In the genomic region with DNA sequence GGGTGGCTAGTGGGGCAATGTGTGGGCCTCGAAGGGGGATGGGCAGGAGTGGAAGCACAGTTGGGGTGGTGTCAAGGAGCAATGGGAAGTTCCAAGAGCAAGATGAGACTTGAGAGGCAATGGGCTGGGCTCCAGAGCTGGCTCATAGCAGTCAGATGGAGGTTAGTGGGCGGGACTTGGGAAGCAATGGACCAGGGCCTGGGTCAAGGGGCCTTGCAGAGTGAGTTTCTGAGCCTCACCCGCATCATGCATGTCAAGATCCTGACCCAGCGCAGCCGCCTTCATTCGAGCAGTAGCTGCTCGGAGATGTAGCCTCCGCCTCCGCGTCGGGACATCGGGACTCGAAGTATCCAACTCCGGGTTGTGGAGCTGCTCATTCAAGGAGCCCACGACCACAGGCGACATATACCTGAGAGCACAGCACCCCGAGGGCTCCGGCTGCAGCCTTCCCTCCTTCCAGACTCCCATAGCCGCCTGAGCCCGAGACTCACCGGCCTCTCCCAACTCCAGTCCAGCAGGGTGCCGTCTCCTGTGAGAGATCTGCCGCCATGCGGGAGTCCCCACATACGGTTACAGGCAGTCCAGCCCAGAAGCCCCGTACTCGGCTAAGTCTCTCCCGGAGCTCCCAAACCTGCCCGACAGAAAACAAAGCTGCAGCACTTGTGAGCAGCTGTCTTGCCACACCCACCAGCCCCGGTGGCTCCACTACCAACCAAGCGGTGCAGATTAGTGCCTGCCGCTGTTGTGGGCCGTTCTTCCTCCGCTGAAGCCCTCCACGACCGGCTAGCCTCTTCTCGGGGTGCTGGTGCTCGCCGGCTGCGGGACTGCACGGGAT, we compare ENCODE assay signal across 9 mouse cellular contexts. TPM values are rescaled to one million over a fixed set of nuclear protein-coding genes. Genes with fewer than 3 reads are reported as not detected.
DNase-seq lines count a peak whose midpoint lies in the region; ATAC-seq lines count a peak whose summit lies in the region.
"Had no signal": no experiment of that assay in that cellular context is flagged by ENCODE, and none has a peak within 500 bp of the region (broad histone marks: within the 10 kb centered on the region; RNA-seq: fewer than 3 reads in every experiment).

No protein-coding gene starts in this region.

- no peaks in the 10 kb centered on the region for H3K9me3 ChIP-seq in heart, embryonic 15.5 days (replicated peaks)
- H3K9me3 ChIP-seq in forebrain, embryonic 14.5 days (replicated peaks; ENCODE audit: control insufficient read depth, low read length): 0 out of 2 replicates have a peak, but pooled peaks cover 2% of the 10 kb centered on the region

- H3K4me2 ChIP-seq in heart, embryonic 15.5 days: peak overlapping the region; percentile 60
- peak overlapping the region; percentile 73 for H3K4me2 ChIP-seq in forebrain, embryonic 14.5 days (ENCODE audit: low read length)

- H3K4me3 ChIP-seq in heart, embryonic 15.5 days: peak overlapping the region; percentile 32
- peak overlapping the region; percentile 37 for H3K4me3 ChIP-seq in forebrain, embryonic 14.5 days (ENCODE audit: low read depth, low read length)

- ATAC-seq in heart, embryonic 15.5 days (replicated peaks; ENCODE audit: insufficient number of reproducible peaks, insufficient read depth, low FRiP score, low read depth): no peak
- ATAC-seq in forebrain, embryonic 14.5 days: no peak
- ATAC-seq in cerebellum, adult (ENCODE audit: insufficient number of reproducible peaks, low FRiP score, low TSS enrichment): no peak

- DNase-seq in heart, adult 8-10 months (ENCODE audit: low spot score): no peak
- DNase-seq in forebrain, embryonic 14.5 days (ENCODE audit: low spot score): peak; percentile 36
- DNase-seq in kidney, postnatal 14 days: peak; percentile 53
- DNase-seq in retina, embryonic 14.5 days (ENCODE audit: low spot score): peak; percentile 46
- DNase-seq in spleen, postnatal 4 days (ENCODE audit: low spot score in 2 of 2): no peak
- DNase-seq in gastrocnemius, postnatal 4 days (ENCODE audit: low spot score in 2 of 2): no peak

- H3K4me1 ChIP-seq in heart, embryonic 15.5 days (replicated peaks): peaks cover 22% of the 10 kb centered on the region
- H3K4me1 ChIP-seq in forebrain, embryonic 14.5 days (ENCODE audit: control insufficient read depth, insufficient read depth, low read length): peaks cover 39% of the 10 kb centered on the region

- WGBS in heart, embryonic 15.5 days: 38% methylated on average over 41 of the region's 41 CpGs
- 8% methylated on average over 41 of the region's 41 CpGs for WGBS in forebrain, embryonic 14.5 days

- H3K27me3 ChIP-seq in heart, embryonic 15.5 days: peaks cover 34% of the 10 kb centered on the region
- H3K27me3 ChIP-seq in forebrain, embryonic 14.5 days (replicated peaks; ENCODE audit: control insufficient read depth, insufficient read depth, low read length): no peaks in the 10 kb centered on the region

- H3K27ac ChIP-seq in heart, embryonic 15.5 days: no peak overlapping the region
- H3K27ac ChIP-seq in forebrain, embryonic 14.5 days (ENCODE audit: low read depth, low read length): 0 out of 2 replicates have a peak overlapping the region, but pooled peaks have one; percentile 9

- no peaks in the 10 kb centered on the region for H3K36me3 ChIP-seq in heart, embryonic 15.5 days
- peaks cover 25% of the 10 kb centered on the region for H3K36me3 ChIP-seq in forebrain, embryonic 14.5 days (ENCODE audit: control insufficient read depth, insufficient read depth, low read length)

- peak overlapping the region; percentile 38; the same call in 1 of the 2 replicates for H3K9ac ChIP-seq in heart, embryonic 15.5 days
- peak overlapping the region; percentile 65 for H3K9ac ChIP-seq in forebrain, embryonic 14.5 days (ENCODE audit: low read length)

RNA-seq across cellular contexts. Expression of a gene that starts 2.8 kb away (rescaled TPM):
- 0.59 and 0.76 TPM in 2 replicates for polyA plus RNA-seq in heart, embryonic 15.5 days (2015; fragmentation: Nextera tagmentation; extraction: Ambion mirVana)
- total RNA-seq in heart, adult 8-10 months (2022): under 1 TPM in 1 of 4 experiments, not detected in 3; 0.17 TPM
- polyA plus RNA-seq in forebrain, embryonic 14.5 days (2014; fragmentation: Nextera tagmentation; extraction: Ambion mirVana): 1.3 and 1.8 TPM in 2 replicates
- under 1 TPM; 0.36 to 0.69 TPM for total RNA-seq in gastrocnemius, postnatal 4 days (2021)
- total RNA-seq: liver, adult 2 months had no signal
- polyA plus RNA-seq: liver, adult 2 months had no signal

RNA-seq across cellular contexts. Expression of a gene that starts 4.3 kb away (rescaled TPM):
- polyA plus RNA-seq in heart, embryonic 15.5 days (2015; fragmentation: Nextera tagmentation; extraction: Ambion mirVana): 0.10 TPM in 1 of 2 replicates, not detected in the other
- not detected for total RNA-seq in heart, adult 8-10 months (2022)
- polyA plus RNA-seq in forebrain, embryonic 14.5 days (2014; fragmentation: Nextera tagmentation; extraction: Ambion mirVana): 0.09 TPM in 1 of 2 replicates, not detected in the other
- not detected for total RNA-seq in gastrocnemius, postnatal 4 days (2021)
- total RNA-seq: liver, adult 2 months had no signal
- polyA plus RNA-seq: liver, adult 2 months had no signal

RNA-seq across cellular contexts. Expression of a gene that starts 4.4 kb away (rescaled TPM):
- polyA plus RNA-seq in heart, embryonic 15.5 days (2015; fragmentation: Nextera tagmentation; extraction: Ambion mirVana): 6.3 and 8.6 TPM in 2 replicates
- total RNA-seq in heart, adult 8-10 months (2022): under 1 TPM in 2 of 4 experiments, not detected in 2; 0.22 to 0.34 TPM
- polyA plus RNA-seq in forebrain, embryonic 14.5 days (2014; fragmentation: Nextera tagmentation; extraction: Ambion mirVana): 34.9 and 37.8 TPM in 2 replicates
- total RNA-seq in gastrocnemius, postnatal 4 days (2021): 1 to 10 TPM; 1.7 to 3.0 TPM

RNA-seq across cellular contexts. Expression of a gene that starts 4.6 kb away (rescaled TPM):
- 1.4 and 2.5 TPM in 2 replicates for polyA plus RNA-seq in heart, embryonic 15.5 days (2015; fragmentation: Nextera tagmentation; extraction: Ambion mirVana)
- not detected for total RNA-seq in heart, adult 8-10 months (2022)
- polyA plus RNA-seq in forebrain, embryonic 14.5 days (2014; fragmentation: Nextera tagmentation; extraction: Ambion mirVana): 2.3 and 4.0 TPM in 2 replicates
- 1 to 10 TPM in 1 of 2 experiments, under 1 TPM in 1; 0.54 to 1.4 TPM for total RNA-seq in gastrocnemius, postnatal 4 days (2021)

RNA-seq across cellular contexts. Expression of a gene that starts 11.6 kb away (rescaled TPM):
- polyA plus RNA-seq in heart, embryonic 15.5 days (2015; fragmentation: Nextera tagmentation; extraction: Ambion mirVana): 2.9 and 4.7 TPM in 2 replicates
- 1 to 10 TPM; 2.7 to 4.4 (median 3.4) TPM for total RNA-seq in heart, adult 8-10 months (2022)
- 8.9 and 9.8 TPM in 2 replicates for polyA plus RNA-seq in forebrain, embryonic 14.5 days (2014; fragmentation: Nextera tagmentation; extraction: Ambion mirVana)
- 1 to 10 TPM; 8.0 to 9.5 TPM for total RNA-seq in gastrocnemius, postnatal 4 days (2021)

Comparison
In these comparisons a context has a peak if more than half of its experiments do, and no peak if none do; other contexts are left out.
1. DNase-seq: peak in forebrain, embryonic 14.5 days (single experiment), kidney, postnatal 14 days (single experiment) and retina, embryonic 14.5 days (single experiment); none in heart, adult 8-10 months (single experiment), spleen, postnatal 4 days (0 of 2) and gastrocnemius, postnatal 4 days (0 of 2).